Mouse (Mus musculus) midbrain, embryonic 13.5 days (tissue): ENCODE data around the gene Xlr3b. TPM values are rescaled to one million over a fixed set of nuclear protein-coding genes. Genes with fewer than 3 reads are reported as not detected.

Experiments used
- polyA plus RNA-seq: library from polyadenylated mRNA; unstranded; fragments of >200 nt; fragmentation: Nextera tagmentation; extraction: Ambion mirVana; gene quantifications from 2 replicates; pipeline ENCODE4 v1.2.1, GENCODE M21; 2015

The Xlr3b gene
- polyA plus RNA-seq, 1 experiment from 2014 or later, result 20.6 TPM

Other genes with a start within 250 kb of the Xlr3b start
- 0.48 and 0.97 TPM in 2 replicates for gene Zfp185, start 204.9 kb upstream of the Xlr3b start, polyA plus RNA-seq
- not detected in 2 replicates for gene Pnma5, start 155.1 kb upstream of the Xlr3b start, polyA plus RNA-seq
- 2.3 and 2.6 TPM in 2 replicates for gene Pnma3, start 127.4 kb upstream of the Xlr3b start, polyA plus RNA-seq
- 0.59 and 0.93 TPM in 2 replicates for gene Xlr4a, start 109.7 kb upstream of the Xlr3b start, polyA plus RNA-seq
- gene Xlr3a, start 95.1 kb upstream of the Xlr3b start, polyA plus RNA-seq, result 5.4 and 5.5 TPM in 2 replicates
- 0.65 and 1.2 TPM in 2 replicates for gene Gm14685, start 75.2 kb upstream of the Xlr3b start, polyA plus RNA-seq
- gene Xlr5b, start 43.4 kb upstream of the Xlr3b start, polyA plus RNA-seq, result not detected in 2 replicates
- gene DXBay18, start 42.8 kb upstream of the Xlr3b start, polyA plus RNA-seq, result 0.63 and 0.90 TPM in 2 replicates
- gene Spin2d, start 15.2 kb upstream of the Xlr3b start, polyA plus RNA-seq, result not detected in 2 replicates
- 0.90 and 1.0 TPM in 2 replicates for gene Xlr4b, start 22.1 kb downstream of the Xlr3b start, polyA plus RNA-seq
- gene F8a, start 36.1 kb downstream of the Xlr3b start, polyA plus RNA-seq, result 29.6 and 34.5 TPM in 2 replicates
- gene Xlr4c, start 50.9 kb downstream of the Xlr3b start, polyA plus RNA-seq, result 0.39 TPM in 1 of 2 replicates, not detected in the other
- gene Xlr3c, start 73.2 kb downstream of the Xlr3b start, polyA plus RNA-seq, result 0.13 and 0.23 TPM in 2 replicates
- gene Xlr5a, start 100.8 kb downstream of the Xlr3b start, polyA plus RNA-seq, result not detected in 2 replicates
- gene Xlr5c, start 100.8 kb downstream of the Xlr3b start, polyA plus RNA-seq, result not detected in 2 replicates
- not detected in 2 replicates for gene Gm45015, start 144.6 kb downstream of the Xlr3b start, polyA plus RNA-seq
- gene Zfp275, start 150.4 kb downstream of the Xlr3b start, polyA plus RNA-seq, result 11.5 and 12.2 TPM in 2 replicates
- not detected in 2 replicates for gene Gm18336, start 206.5 kb downstream of the Xlr3b start, polyA plus RNA-seq
- 0.63 and 0.80 TPM in 2 replicates for gene Zfp92, start 218.9 kb downstream of the Xlr3b start, polyA plus RNA-seq
- gene Trex2, start 243.1 kb downstream of the Xlr3b start, polyA plus RNA-seq, result not detected in 2 replicates